Mouse (Mus musculus) MEL (cell line): ENCODE measurements at regions not wholly inside any gene's neighbourhood (a gene's known extent, or its start where the extent isn't known, plus 50 kb on each side); places are given as distances from the start of the nearest gene placed in this dataset.

Source experiments
- DNase-seq: peaks from one replicate; pipeline ENCODE4 v3.0.0; 2011; ENCODE audit warnings: low read depth, low spot score
- H3K27ac ChIP-seq: 2 replicates; pipeline ENCODE4 v1.5.1; 2012; ENCODE audit warnings: low read depth, mild to moderate bottlenecking, control low read depth, low read length, moderate library complexity; ENCODE audit not compliant: control insufficient read depth
- H3K27me3 ChIP-seq, 2 experiments: fragments of 150-350 bp in 1 of 2; sonication (generic) in 1 of 2; 2 replicates each; pipeline ENCODE4 v1.6.1; 2012; ENCODE audit warnings: low read length in 2 of 2, mild to moderate bottlenecking in 2 of 2, improper control_type of control experiment in 1 of 2, moderate library complexity in 1 of 2; ENCODE audit not compliant: insufficient read depth in 2 of 2, control insufficient read depth in 1 of 2
- H3K36me3 ChIP-seq, 2 experiments: 2 replicates each; pipeline ENCODE4 v1.6.1; 2012 to 2014; ENCODE audit warnings: low read length in 2 of 2, improper control_type of control experiment in 1 of 2, inconsistent platforms in 1 of 2, mild to moderate bottlenecking in 1 of 2; ENCODE audit not compliant: insufficient read depth in 2 of 2, control insufficient read depth in 1 of 2
- H3K4me1 ChIP-seq, 2 experiments: fragments of 150-350 bp in 1 of 2; sonication (generic) in 1 of 2; 2 replicates each; pipeline ENCODE4 v1.6.1; 2012; ENCODE audit warnings: low read length in 2 of 2, improper control_type of control experiment in 1 of 2, mild to moderate bottlenecking in 1 of 2; ENCODE audit not compliant: insufficient read depth in 2 of 2, control insufficient read depth in 1 of 2
- H3K4me3 ChIP-seq, 2 experiments: fragments of 150-350 bp in 1 of 2; sonication (generic) in 1 of 2; 2 replicates each; pipeline ENCODE4 v1.5.1; 2012; ENCODE audit warnings: low read depth in 2 of 2, low read length in 2 of 2, mild to moderate bottlenecking in 2 of 2, moderate library complexity in 2 of 2, control low read depth in 1 of 2, improper control_type of control experiment in 1 of 2; ENCODE audit not compliant: control insufficient read depth in 1 of 2, insufficient read depth in 1 of 2
- H3K79me2 ChIP-seq: 2 replicates; pipeline ENCODE4 v1.6.1; 2012; ENCODE audit warnings: mild to moderate bottlenecking, low read length, moderate library complexity; ENCODE audit not compliant: control insufficient read depth, poor library complexity, insufficient read depth
- H3K9ac ChIP-seq: 2 replicates; pipeline ENCODE4 v1.6.1; 2012; ENCODE audit warnings: low read depth, mild to moderate bottlenecking, control low read depth, low read length, moderate library complexity; ENCODE audit not compliant: control insufficient read depth, poor library complexity, severe bottlenecking
- H3K9me3 ChIP-seq: fragments of 150-350 bp; sonication (generic); replicated peaks from 2 replicates; pipeline ENCODE4 v1.6.1; 2012; ENCODE audit warnings: mild to moderate bottlenecking, low read length, improper control_type of control experiment, moderate library complexity; ENCODE audit not compliant: insufficient read depth
- BHLHE40 ChIP-seq: IDR thresholded peaks from 2 replicates; pipeline ENCODE4 v1.6.1; 2012; ENCODE audit warnings: low read depth, mild to moderate bottlenecking, inconsistent platforms, low read length, improper control_type of control experiment, borderline replicate concordance
- CHD2 ChIP-seq: IDR thresholded peaks from 2 replicates; pipeline ENCODE4 v1.6.1; 2011; ENCODE audit warnings: low read length, improper control_type of control experiment
- CTCF ChIP-seq, 3 experiments: IDR thresholded peaks in 2 of 3; conservative IDR thresholded peaks in 1 of 3; 2 replicates each; pipeline ENCODE4 v1.5.1; 2011 to 2012; ENCODE audit warnings: low read length in 3 of 3, low read depth in 2 of 3, mild to moderate bottlenecking in 2 of 3, improper control_type of control experiment in 1 of 3, inconsistent platforms in 1 of 3, mixed read lengths in 1 of 3, moderate library complexity in 1 of 3; ENCODE audit not compliant: control insufficient read depth in 1 of 3, insufficient read depth in 1 of 3, poor library complexity in 1 of 3, severe bottlenecking in 1 of 3
- ETS1 ChIP-seq: IDR thresholded peaks from 2 replicates; pipeline ENCODE4 v1.6.1; 2012; ENCODE audit warnings: low read depth, mild to moderate bottlenecking, inconsistent platforms, low read length, improper control_type of control experiment, moderate library complexity
- GABPA ChIP-seq: IDR thresholded peaks from 2 replicates; pipeline ENCODE4 v1.6.1; 2012; ENCODE audit warnings: low read depth, mild to moderate bottlenecking, inconsistent platforms, low read length, improper control_type of control experiment, moderate library complexity
- HCFC1 ChIP-seq: IDR thresholded peaks from 2 replicates; pipeline ENCODE4 v1.6.1; 2012; ENCODE audit warnings: low read depth, mild to moderate bottlenecking, inconsistent platforms, low read length, improper control_type of control experiment, moderate library complexity
- KAT2A ChIP-seq: conservative IDR thresholded peaks from 2 replicates; pipeline ENCODE4 v1.6.1; 2012; ENCODE audit warnings: low read depth, low read length, improper control_type of control experiment, inconsistent platforms
- MAX ChIP-seq: IDR thresholded peaks from 2 replicates; pipeline ENCODE4 v1.6.1; 2011; ENCODE audit warnings: low read length, improper control_type of control experiment
- MAZ ChIP-seq: IDR thresholded peaks from 2 replicates; pipeline ENCODE4 v1.6.1; 2012; ENCODE audit warnings: low read depth, mild to moderate bottlenecking, inconsistent platforms, low read length, improper control_type of control experiment
- MYB ChIP-seq: IDR thresholded peaks from 2 replicates; pipeline ENCODE4 v1.6.1; 2011; ENCODE audit warnings: mild to moderate bottlenecking, low read depth, low read length, improper control_type of control experiment
- MYC ChIP-seq: IDR thresholded peaks from 2 replicates; pipeline ENCODE4 v1.6.1; 2011; ENCODE audit warnings: low read depth, mild to moderate bottlenecking, low read length, improper control_type of control experiment, moderate library complexity
- NELFE ChIP-seq: IDR thresholded peaks from 2 replicates; pipeline ENCODE4 v1.6.1; 2011; ENCODE audit warnings: low read depth, low read length, improper control_type of control experiment
- POLR2A ChIP-seq, 2 experiments: IDR thresholded peaks; 2 replicates each; pipeline ENCODE4 v1.6.1; 2011 to 2012; ENCODE audit warnings: low read length in 2 of 2, mild to moderate bottlenecking in 2 of 2, control low read depth in 1 of 2, improper control_type of control experiment in 1 of 2, low read depth in 1 of 2, moderate library complexity in 1 of 2; ENCODE audit not compliant: control insufficient read depth in 1 of 2, insufficient read depth in 1 of 2, poor library complexity in 1 of 2
- POLR2AphosphoS2 ChIP-seq: IDR thresholded peaks from 2 replicates; pipeline ENCODE4 v1.6.1; 2011; ENCODE audit warnings: low read length, improper control_type of control experiment
- POLR2AphosphoS5 ChIP-seq: IDR thresholded peaks from 2 replicates; pipeline ENCODE4 v1.6.1; 2012; ENCODE audit warnings: low read depth, borderline replicate concordance, mild to moderate bottlenecking, inconsistent platforms, low read length, moderate library complexity, mixed read lengths
- RAD21 ChIP-seq: IDR thresholded peaks from 2 replicates; pipeline ENCODE4 v1.6.1; 2011; ENCODE audit warnings: mild to moderate bottlenecking, low read depth, low read length, improper control_type of control experiment
- RCOR1 ChIP-seq: IDR thresholded peaks from 2 replicates; pipeline ENCODE4 v1.6.1; 2012; ENCODE audit warnings: low read depth, mild to moderate bottlenecking, inconsistent platforms, low read length, improper control_type of control experiment
- SIN3A ChIP-seq: IDR thresholded peaks from 2 replicates; pipeline ENCODE4 v1.6.1; 2012; ENCODE audit warnings: low read length, improper control_type of control experiment, inconsistent platforms
- SMC3 ChIP-seq: IDR thresholded peaks from 2 replicates; pipeline ENCODE4 v1.6.1; 2011; ENCODE audit warnings: low read depth, low read length, improper control_type of control experiment
- TAL1 ChIP-seq: IDR thresholded peaks from 2 replicates; pipeline ENCODE4 v1.6.1; 2012; ENCODE audit warnings: mild to moderate bottlenecking, inconsistent platforms, low read length, moderate library complexity, mixed read lengths
- TBP ChIP-seq: IDR thresholded peaks from 2 replicates; pipeline ENCODE4 v1.8.0; 2011; ENCODE audit warnings: low read depth, low read length, improper control_type of control experiment
- USF2 ChIP-seq, 2 experiments: IDR thresholded peaks; 2 replicates each; pipeline ENCODE4 v1.6.1; 2011 to 2012; ENCODE audit warnings: improper control_type of control experiment in 2 of 2, low read length in 2 of 2, borderline replicate concordance in 1 of 2, inconsistent platforms in 1 of 2, low read depth in 1 of 2, mild to moderate bottlenecking in 1 of 2; ENCODE audit not compliant: insufficient read depth in 1 of 2
- ZC3H11A ChIP-seq: IDR thresholded peaks from 2 replicates; pipeline ENCODE4 v1.6.1; 2012; ENCODE audit warnings: low read depth, mild to moderate bottlenecking, inconsistent platforms, low read length, improper control_type of control experiment
- ZKSCAN1 ChIP-seq: IDR thresholded peaks from 2 replicates; pipeline ENCODE4 v1.6.1; 2012; ENCODE audit warnings: low read depth, mild to moderate bottlenecking, inconsistent platforms, low read length, improper control_type of control experiment, moderate library complexity
- ZMIZ1 ChIP-seq: IDR thresholded peaks from 2 replicates; pipeline ENCODE4 v1.6.1; 2012; ENCODE audit warnings: low read depth, mild to moderate bottlenecking, inconsistent platforms, low read length, improper control_type of control experiment, moderate library complexity
- ZNF384 ChIP-seq: IDR thresholded peaks from 2 replicates; pipeline ENCODE4 v1.6.1; 2012; ENCODE audit warnings: low read depth, mild to moderate bottlenecking, inconsistent platforms, low read length, improper control_type of control experiment

DNA sequence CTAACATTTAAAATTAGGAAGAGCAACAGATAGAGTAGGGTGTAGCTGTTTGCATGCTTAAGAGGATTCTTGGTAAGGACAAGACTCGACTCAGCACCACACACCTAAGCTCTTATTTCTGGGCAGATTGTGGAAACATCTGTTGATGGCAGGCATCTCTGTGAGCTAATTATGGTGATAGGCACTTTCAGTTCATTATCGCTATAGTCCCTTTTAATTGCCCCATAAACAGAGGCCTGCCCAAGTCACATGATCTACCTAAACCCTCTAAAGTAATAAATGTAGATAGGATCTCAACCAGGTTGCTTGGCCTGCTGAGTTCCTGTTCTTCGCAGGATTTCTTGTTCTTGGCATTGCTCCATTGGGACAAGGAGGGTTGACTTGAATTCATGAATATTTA, 88.8 kb upstream of the Selenok start:
- Histone ChIP-seq H3K27ac (no peak overlapping the region), H3K4me3 (no peak overlapping the region), H3K79me2 (no peaks in the 10 kb centered on the region), H3K9me3 (no peaks in the 10 kb centered on the region), H3K4me1 (no peaks in the 10 kb centered on the region), H3K9ac (no peak overlapping the region), H3K27me3 (no peaks in the 10 kb centered on the region), H3K36me3 (no peaks in the 10 kb centered on the region)
- no peak for TF ChIP-seq SMC3
- TF ChIP-seq ZNF384 = no peak
- no peak for TF ChIP-seq GABPA
- no peak for TF ChIP-seq KAT2A
- TF ChIP-seq NELFE = no peak
- no peak for TF ChIP-seq RCOR1
- TF ChIP-seq MYC = no peak
- no peak for TF ChIP-seq MYB
- no peak for TF ChIP-seq SIN3A
- no peak for TF ChIP-seq BHLHE40
- no peak for TF ChIP-seq TBP
- no peak for TF ChIP-seq HCFC1
- no peak for TF ChIP-seq CHD2
- TF ChIP-seq RAD21 = no peak
- DNase-seq = no peak

- Histone ChIP-seq H3K27me3 (no peaks in the 10 kb centered on the region), H3K4me1 (no peaks in the 10 kb centered on the region), H3K27ac (no peak overlapping the region), H3K36me3 (no peaks in the 10 kb centered on the region), H3K9me3 (no peaks in the 10 kb centered on the region), H3K9ac (no peak overlapping the region), H3K79me2 (no peaks in the 10 kb centered on the region), H3K4me3 (no peak overlapping the region)
- no peak for DNase-seq
- no peak for TF ChIP-seq ZNF384
These were observed 85.3 kb upstream of the Selenok start for GRCm38 (mm10) chr14:29882666-29883344.

- Histone ChIP-seq H3K4me1 (no peaks in the 10 kb centered on the region), H3K9ac (no peak overlapping the region), H3K27me3 (no peaks in the 10 kb centered on the region), H3K27ac (no peak overlapping the region), H3K36me3 (no peaks in the 10 kb centered on the region), H3K4me3 (no peak overlapping the region), H3K79me2 (no peaks in the 10 kb centered on the region), H3K9me3 (no peaks in the 10 kb centered on the region)
- DNase-seq = peak; percentile 2
- no peak for TF ChIP-seq POLR2AphosphoS2
- no peak for TF ChIP-seq POLR2AphosphoS5
- TF ChIP-seq ZKSCAN1 = no peak
- TF ChIP-seq MYB = no peak
- no peak for TF ChIP-seq ZC3H11A
- no peak for TF ChIP-seq CTCF (IDR thresholded peaks at IDR 0.05 in 2 of 3, conservative IDR thresholded peaks at IDR 0.05 in 1 of 3; ENCODE audit: control insufficient read depth in 1 of 3, insufficient read depth in 1 of 3, low read depth in 2 of 3, low read length in 3 of 3, poor library complexity in 1 of 3, severe bottlenecking in 1 of 3)
- no peak for TF ChIP-seq NELFE
- no peak for TF ChIP-seq MAZ
- TF ChIP-seq ZMIZ1 = no peak
- no peak for TF ChIP-seq POLR2A (IDR thresholded peaks at IDR 0.05; ENCODE audit: control insufficient read depth in 1 of 2, insufficient read depth in 1 of 2, low read depth in 1 of 2, low read length in 2 of 2, poor library complexity in 1 of 2)
- TF ChIP-seq SMC3 = no peak
- no peak for TF ChIP-seq USF2 (IDR thresholded peaks at IDR 0.05; ENCODE audit: borderline replicate concordance in 1 of 2, insufficient read depth in 1 of 2, low read depth in 1 of 2, low read length in 2 of 2)
- TF ChIP-seq MAX = no peak
- no peak for TF ChIP-seq BHLHE40
- TF ChIP-seq TAL1 = no peak
- no peak for TF ChIP-seq CHD2
- no peak for TF ChIP-seq ETS1
These were observed 72.6 kb upstream of the Selenok start for GRCm38 (mm10) chr14:29895332-29895988.
